Mouse (Mus musculus): ENCODE measurements around the gene Rab3gap2.
A peak's percentile ranks its signal among the peaks of the same experiment; 100 is the strongest.

The Rab3gap2 gene

GRCm38 (mm10) chr1:185226889-185227288 is 23.0 kb downstream of the Rab3gap2 start:
- DNase-seq (ENCODE audit: low read depth, low spot score), result no peak

- no peak for DNase-seq (ENCODE audit: low read depth, low spot score)
Observed at GRCm38 (mm10) chr1:185227766-185228165, 23.8 kb downstream of the Rab3gap2 start.

GRCm38 (mm10) chr1:185229406-185230201 is 25.7 kb downstream of the Rab3gap2 start:
- DNase-seq (ENCODE audit: low read depth, low spot score), result no peak

- DNase-seq (ENCODE audit: low read depth, low spot score), result no peak
Observed at GRCm38 (mm10) chr1:185235837-185236236, 31.9 kb downstream of the Rab3gap2 start.

GRCm38 (mm10) chr1:185236530-185236929 is 32.6 kb downstream of the Rab3gap2 start:
- no peak for DNase-seq (ENCODE audit: low read depth, low spot score)

- no peak for DNase-seq (ENCODE audit: low read depth, low spot score)
Observed at GRCm38 (mm10) chr1:185243013-185243412, 39.1 kb downstream of the Rab3gap2 start.

- no peak for DNase-seq (ENCODE audit: low read depth, low spot score)
Observed at GRCm38 (mm10) chr1:185245456-185245855, 41.5 kb downstream of the Rab3gap2 start.

GRCm38 (mm10) chr1:185247429-185248085 is 43.6 kb downstream of the Rab3gap2 start:
- no peak for DNase-seq (ENCODE audit: low read depth, low spot score)

- no peak for DNase-seq (ENCODE audit: low read depth, low spot score)
Observed at GRCm38 (mm10) chr1:185248728-185249127, 44.8 kb downstream of the Rab3gap2 start.

- no peak for DNase-seq (ENCODE audit: low read depth, low spot score)
Observed at GRCm38 (mm10) chr1:185252351-185252750, 48.4 kb downstream of the Rab3gap2 start.

GRCm38 (mm10) chr1:185253140-185253892 is 49.4 kb downstream of the Rab3gap2 start:
- DNase-seq (ENCODE audit: low read depth, low spot score), result peak; percentile 62

- DNase-seq (ENCODE audit: low read depth, low spot score), result no peak
Observed at GRCm38 (mm10) chr1:185255336-185255735, 51.4 kb downstream of the Rab3gap2 start.

- DNase-seq (ENCODE audit: low read depth, low spot score), result no peak
Observed at GRCm38 (mm10) chr1:185256753-185257152, 52.8 kb downstream of the Rab3gap2 start.

- DNase-seq (ENCODE audit: low read depth, low spot score), result no peak
Observed at GRCm38 (mm10) chr1:185262565-185262964, 58.6 kb downstream of the Rab3gap2 start.

- DNase-seq (ENCODE audit: low read depth, low spot score), result no peak
Observed at GRCm38 (mm10) chr1:185268675-185269074, 64.8 kb downstream of the Rab3gap2 start.

- no peak for DNase-seq (ENCODE audit: low read depth, low spot score)
Observed at GRCm38 (mm10) chr1:185270403-185271097, 66.6 kb downstream of the Rab3gap2 start.

GRCm38 (mm10) chr1:185271373-185271772 is 67.5 kb downstream of the Rab3gap2 start:
- DNase-seq (ENCODE audit: low read depth, low spot score), result no peak

- DNase-seq (ENCODE audit: low read depth, low spot score), result no peak
Observed at GRCm38 (mm10) chr1:185274819-185275545, 71.1 kb downstream of the Rab3gap2 start.

- DNase-seq (ENCODE audit: low read depth, low spot score), result no peak
Observed at GRCm38 (mm10) chr1:185275976-185276375, 72.1 kb downstream of the Rab3gap2 start.

- DNase-seq (ENCODE audit: low read depth, low spot score), result no peak
Observed at GRCm38 (mm10) chr1:185277022-185277421, 73.1 kb downstream of the Rab3gap2 start.

GRCm38 (mm10) chr1:185279288-185279687 is 75.4 kb downstream of the Rab3gap2 start:
- DNase-seq (ENCODE audit: low read depth, low spot score), result no peak

All from telencephalon, adult 2 months (tissue).